Mouse (Mus musculus) testis, adult 2 months (tissue): ENCODE data around the gene Chd6. TPM values are rescaled to one million over a fixed set of nuclear protein-coding genes. Genes with fewer than 3 reads are reported as not detected.

ENCODE experiments used
- H3K27ac ChIP-seq: fragments of 200-500 bp; 2 replicates; pipeline ENCODE4 v1.5.1; 2012; ENCODE audit warnings: low read depth, low read length; ENCODE audit not compliant: control insufficient read depth, insufficient read depth
- H3K27me3 ChIP-seq: fragments of 200-500 bp; 2 replicates; pipeline ENCODE4 v1.6.1; 2012; ENCODE audit warnings: mild to moderate bottlenecking, low read length, moderate library complexity; ENCODE audit not compliant: control insufficient read depth, insufficient read depth
- H3K36me3 ChIP-seq: fragments of 200-500 bp; 2 replicates; pipeline ENCODE4 v1.6.1; 2012; ENCODE audit warnings: mild to moderate bottlenecking, low read length; ENCODE audit not compliant: control insufficient read depth, insufficient read depth
- H3K4me1 ChIP-seq: fragments of 200-500 bp; 2 replicates; pipeline ENCODE4 v1.6.1; 2012; ENCODE audit warnings: low read length; ENCODE audit not compliant: control insufficient read depth, insufficient read depth
- H3K4me3 ChIP-seq: fragments of 200-500 bp; 2 replicates; pipeline ENCODE4 v1.5.1; 2012; ENCODE audit warnings: low read depth, mild to moderate bottlenecking, low read length, moderate library complexity, mixed read lengths; ENCODE audit not compliant: control insufficient read depth
- CTCF ChIP-seq: fragments of 200-500 bp; IDR thresholded peaks from 2 replicates; pipeline ENCODE4 v1.5.1; 2012; ENCODE audit warnings: low read depth, mild to moderate bottlenecking, inconsistent platforms, low read length, moderate library complexity; ENCODE audit not compliant: control insufficient read depth, insufficient read depth, insufficient replicate concordance
- POLR2A ChIP-seq: fragments of 200-500 bp; IDR thresholded peaks from 2 replicates; pipeline ENCODE4 v1.6.1; 2012; ENCODE audit warnings: low read depth, mild to moderate bottlenecking, inconsistent platforms, low read length, moderate library complexity; ENCODE audit not compliant: control insufficient read depth
- polyA plus RNA-seq: library from polyadenylated mRNA; depleted of rRNA; stranded (reverse); fragments of >200 nt; gene quantifications from 2 replicates; pipeline ENCODE4 v1.2.3, GENCODE M21; 2012

Chd6 gene
- polyA plus RNA-seq, 1 experiment = 3.3 TPM

DNA sequence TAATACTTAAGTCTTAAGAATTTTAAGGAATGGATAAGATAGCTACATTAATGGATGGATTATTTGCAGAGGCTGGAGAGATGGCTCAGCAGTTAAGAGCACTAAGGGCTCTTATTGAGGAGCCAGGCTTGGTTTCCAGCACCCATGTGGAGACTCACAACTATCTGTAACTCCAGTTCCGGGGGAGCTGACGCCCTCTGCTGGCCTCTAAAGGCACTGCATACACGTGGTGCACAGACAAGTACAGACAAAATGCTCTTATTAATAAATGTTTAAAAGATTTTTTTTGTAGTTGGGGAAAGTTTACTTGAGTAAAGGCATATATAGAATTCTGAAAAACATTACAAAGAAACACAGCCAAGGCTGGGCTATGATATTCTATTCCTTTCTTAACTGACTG, 66.0 kb downstream of the Chd6 start:
- Histone ChIP-seq H3K4me1 (no peaks in the 10 kb centered on the region), H3K36me3 (no peaks in the 10 kb centered on the region), H3K4me3 (no peak overlapping the region), H3K27ac (no peak overlapping the region), H3K27me3 (no peaks in the 10 kb centered on the region)
- TF ChIP-seq POLR2A (no peak), CTCF (peak; percentile 75; the same call in 1 of the 2 replicates)

DNA sequence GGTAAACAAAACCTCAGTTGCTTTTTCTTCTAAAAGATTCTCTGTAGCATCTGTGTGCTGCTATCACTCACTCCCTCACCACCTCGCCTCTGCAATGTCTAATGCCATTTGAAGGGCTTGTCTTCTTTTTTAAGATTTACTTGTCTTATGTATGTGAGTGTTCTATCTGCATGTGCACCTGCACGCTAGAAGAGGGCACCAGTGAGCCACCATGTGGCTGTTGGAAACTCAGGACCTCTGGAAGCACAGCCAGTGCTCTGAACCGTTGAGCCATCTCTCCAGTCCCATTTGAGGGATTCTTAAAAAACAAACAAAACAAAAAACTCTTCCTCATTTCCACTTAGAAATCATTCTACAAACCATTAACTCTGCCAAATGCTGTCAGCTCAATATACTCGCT, 68.1 kb downstream of the Chd6 start:
- TF ChIP-seq CTCF (no peak), POLR2A (no peak)
- Histone ChIP-seq H3K36me3 (no peaks in the 10 kb centered on the region), H3K27ac (no peak overlapping the region), H3K27me3 (no peaks in the 10 kb centered on the region), H3K4me1 (no peaks in the 10 kb centered on the region), H3K4me3 (no peak overlapping the region)

- Histone ChIP-seq H3K27me3 (no peaks in the 10 kb centered on the region), H3K4me3 (no peak overlapping the region), H3K36me3 (no peaks in the 10 kb centered on the region), H3K4me1 (no peaks in the 10 kb centered on the region), H3K27ac (no peak overlapping the region)
- TF ChIP-seq CTCF (no peak), POLR2A (no peak)
These were observed 71.1 kb downstream of the Chd6 start for GRCm38 (mm10) chr2:161037766-161038165.

- Histone ChIP-seq H3K27me3 (no peaks in the 10 kb centered on the region), H3K27ac (no peak overlapping the region), H3K36me3 (no peaks in the 10 kb centered on the region), H3K4me3 (no peak overlapping the region), H3K4me1 (no peaks in the 10 kb centered on the region)
- TF ChIP-seq CTCF (no peak), POLR2A (no peak)
These were observed 75.7 kb downstream of the Chd6 start for GRCm38 (mm10) chr2:161033141-161033540.

- H3K4me3 ChIP-seq = no peak overlapping the region
- H3K36me3 ChIP-seq = no peaks in the 10 kb centered on the region
- TF ChIP-seq CTCF (no peak), POLR2A (no peak)
These were observed 76.5 kb downstream of the Chd6 start for GRCm38 (mm10) chr2:161032394-161032793.

DNA sequence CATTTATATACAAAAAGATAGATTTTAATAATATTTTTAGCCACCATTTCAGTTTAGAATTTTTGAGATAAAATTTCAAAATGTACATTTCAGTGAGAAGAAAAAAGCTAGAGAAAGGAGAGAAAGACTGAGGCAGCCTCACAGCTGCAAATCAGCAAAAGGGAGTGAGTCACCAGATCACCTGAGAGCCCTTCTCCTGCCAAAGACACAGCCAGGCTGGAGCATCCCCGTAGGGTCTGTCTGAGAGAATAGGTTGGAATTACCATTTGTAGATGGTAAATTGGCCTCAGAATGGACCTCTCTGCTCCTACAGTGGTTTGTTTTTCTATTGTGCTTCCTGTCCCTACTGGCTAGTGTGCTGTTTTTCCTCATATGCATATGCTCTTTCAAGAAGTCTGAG, 84.3 kb downstream of the Chd6 start:
- no peak overlapping the region for H3K27ac ChIP-seq
- H3K4me3 ChIP-seq = no peak overlapping the region
- H3K27me3 ChIP-seq = no peaks in the 10 kb centered on the region
- no peaks in the 10 kb centered on the region for H3K4me1 ChIP-seq
- H3K36me3 ChIP-seq = no peaks in the 10 kb centered on the region
- TF ChIP-seq POLR2A (no peak), CTCF (no peak)

More at GRCm38 (mm10) chr2:161032394-161032793, 76.5 kb downstream of the Chd6 start:
- no peaks in the 10 kb centered on the region for H3K4me1 ChIP-seq
- H3K27me3 ChIP-seq = no peaks in the 10 kb centered on the region
- H3K27ac ChIP-seq = no peak overlapping the region

- Histone ChIP-seq H3K27me3 (no peaks in the 10 kb centered on the region), H3K4me3 (no peak overlapping the region), H3K36me3 (no peaks in the 10 kb centered on the region), H3K27ac (no peak overlapping the region), H3K4me1 (no peaks in the 10 kb centered on the region)
- no peak for TF ChIP-seq POLR2A
- TF ChIP-seq CTCF = no peak
These were observed 91.0 kb downstream of the Chd6 start for GRCm38 (mm10) chr2:161017913-161018312.
